Mouse (Mus musculus) forebrain, embryonic 11.5 days (tissue): ENCODE measurements around the gene Gm20388. TPM values are rescaled to one million over a fixed set of nuclear protein-coding genes. Genes with fewer than 3 reads are reported as not detected.
"Not testable (repeated sequence)": the region's sequence is repeated elsewhere in the genome, so short reads cannot be mapped to it uniquely, and the experiment has no call there.

Experiments used
- ATAC-seq: fragments of 200-750 bp; cut with Nextera tagmentation; replicated peaks from 2 replicates; pipeline ENCODE4 v1.8.0; 2017; ENCODE audit warnings: moderate TSS enrichment; ENCODE audit not compliant: low FRiP score
- DNase-seq: peaks from one replicate; pipeline ENCODE4 v3.0.0-alpha.2; 2017; ENCODE audit warnings: low spot score
- H3K27ac ChIP-seq: fragments of 300-500 bp; sonication (generic); 2 replicates; pipeline ENCODE4 v1.5.1; 2014; ENCODE audit warnings: low read depth, low read length
- H3K27me3 ChIP-seq: fragments of 300-500 bp; sonication (generic); 2 replicates; pipeline ENCODE4 v1.6.1; 2014; ENCODE audit warnings: mild to moderate bottlenecking, low read length, mixed read lengths; ENCODE audit not compliant: control insufficient read depth, insufficient read depth
- H3K36me3 ChIP-seq: fragments of 300-500 bp; sonication (generic); 2 replicates; pipeline ENCODE4 v1.6.1; 2014; ENCODE audit warnings: mild to moderate bottlenecking, low read length, moderate library complexity, mixed read lengths; ENCODE audit not compliant: control insufficient read depth, insufficient read depth
- H3K4me1 ChIP-seq: fragments of 300-500 bp; sonication (generic); replicated peaks from 2 replicates; pipeline ENCODE4 v1.6.1; 2014; ENCODE audit warnings: low read length, mixed read lengths; ENCODE audit not compliant: control insufficient read depth, insufficient read depth
- H3K4me2 ChIP-seq: fragments of 300-500 bp; sonication (generic); 2 replicates; pipeline ENCODE4 v1.6.1; 2014; ENCODE audit warnings: low read depth, mild to moderate bottlenecking, low read length, moderate library complexity, mixed read lengths; ENCODE audit not compliant: severe bottlenecking
- H3K4me3 ChIP-seq: fragments of 300-500 bp; sonication (generic); 2 replicates; pipeline ENCODE4 v1.5.1; 2014; ENCODE audit warnings: low read depth, low read length
- H3K9ac ChIP-seq: fragments of 300-500 bp; sonication (generic); 2 replicates; pipeline ENCODE4 v1.6.1; 2014; ENCODE audit warnings: low read length
- H3K9me3 ChIP-seq: fragments of 300-500 bp; sonication (generic); 2 replicates; pipeline ENCODE4 v1.6.1; 2016; ENCODE audit warnings: low read length, mixed read lengths; ENCODE audit not compliant: control insufficient read depth
- WGBS: fragments of 180-500 bp; shearing (Covaris S2); extraction: QIAGEN DNeasy Blood & Tissue Kit; methylation state at CpG from one replicate; pipeline ENCODE4 v1.1.7; 2014; 5-methylcytosine and 5-hydroxymethylcytosine counted together
- polyA plus RNA-seq: library from polyadenylated mRNA; unstranded; fragments of >200 nt; fragmentation: Nextera tagmentation; extraction: Ambion mirVana; gene quantifications from 2 replicates; pipeline ENCODE4 v1.2.1, GENCODE M21; 2014

The Gm20388 gene
- polyA plus RNA-seq, 1 experiment from 2014 or later, result not detected

DNA sequence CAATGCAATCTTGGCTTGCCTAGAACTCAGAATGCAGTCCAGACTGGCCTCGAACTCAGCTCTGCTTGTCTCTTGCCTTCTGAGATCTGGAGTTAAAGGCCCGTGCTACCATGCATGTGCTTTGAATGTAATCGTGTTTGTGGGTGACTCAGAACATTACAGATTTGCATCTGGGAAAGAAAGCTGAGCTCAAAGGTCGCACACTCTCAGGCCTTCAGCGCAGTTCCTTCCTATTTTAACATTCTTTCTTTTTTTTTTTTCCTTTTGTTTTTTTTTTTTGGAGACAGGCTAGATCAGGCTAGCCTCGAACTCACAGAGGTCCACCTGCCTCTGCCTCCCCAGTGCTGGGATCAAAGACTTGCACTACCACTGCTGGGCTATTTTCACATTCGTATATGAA is 3893.9 kb downstream of the Gm20388 start:
- Histone ChIP-seq H3K9me3 (no peaks in the 10 kb centered on the region), H3K4me3 (no peak overlapping the region), H3K36me3 (no peaks in the 10 kb centered on the region), H3K4me1 (peaks cover 10% of the 10 kb centered on the region), H3K9ac (no peak overlapping the region), H3K27ac (no peak overlapping the region), H3K27me3 (no peaks in the 10 kb centered on the region), H3K4me2 (no peak overlapping the region)
- WGBS, result 89% methylated on average over 7 of the region's 7 CpGs
- ATAC-seq (no peak), DNase-seq (no peak)

DNA sequence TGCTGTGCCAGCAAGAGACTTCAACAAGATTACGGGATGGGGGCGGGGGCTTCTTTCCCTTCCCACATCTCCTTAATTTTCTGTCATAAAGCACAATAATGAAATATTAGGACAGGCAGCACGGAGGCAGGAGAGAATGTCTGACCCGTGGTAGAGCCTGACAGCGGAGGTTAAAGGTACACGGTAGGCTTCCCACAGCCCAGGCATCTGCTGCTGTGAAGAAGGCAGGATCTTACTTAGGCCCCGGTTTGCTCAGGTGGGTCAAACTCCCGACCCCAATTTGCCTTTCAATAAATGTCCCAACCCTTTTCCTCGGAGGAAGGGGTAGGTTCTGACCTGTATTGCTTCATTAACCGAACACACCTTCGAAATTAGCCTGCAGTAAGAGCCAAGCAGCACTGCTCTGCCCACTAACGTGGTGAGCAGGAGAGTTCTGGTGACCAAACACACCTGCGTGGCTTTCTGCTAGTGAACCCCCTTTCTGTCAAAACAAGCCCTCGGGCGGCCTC is 3894.6 kb downstream of the Gm20388 start:
- Histone ChIP-seq H3K4me3 (peak overlapping the region; percentile 51), H3K27me3 (no peaks in the 10 kb centered on the region), H3K27ac (no peak overlapping the region), H3K9ac (peak overlapping the region; percentile 47), H3K4me1 (peaks cover 10% of the 10 kb centered on the region), H3K4me2 (peak overlapping the region; percentile 83), H3K9me3 (no peaks in the 10 kb centered on the region), H3K36me3 (no peaks in the 10 kb centered on the region)
- peak; percentile 22; the same call in 1 of the 2 replicates for ATAC-seq
- WGBS, result 13% methylated on average over 15 of the region's 15 CpGs
- no peak for DNase-seq

DNA sequence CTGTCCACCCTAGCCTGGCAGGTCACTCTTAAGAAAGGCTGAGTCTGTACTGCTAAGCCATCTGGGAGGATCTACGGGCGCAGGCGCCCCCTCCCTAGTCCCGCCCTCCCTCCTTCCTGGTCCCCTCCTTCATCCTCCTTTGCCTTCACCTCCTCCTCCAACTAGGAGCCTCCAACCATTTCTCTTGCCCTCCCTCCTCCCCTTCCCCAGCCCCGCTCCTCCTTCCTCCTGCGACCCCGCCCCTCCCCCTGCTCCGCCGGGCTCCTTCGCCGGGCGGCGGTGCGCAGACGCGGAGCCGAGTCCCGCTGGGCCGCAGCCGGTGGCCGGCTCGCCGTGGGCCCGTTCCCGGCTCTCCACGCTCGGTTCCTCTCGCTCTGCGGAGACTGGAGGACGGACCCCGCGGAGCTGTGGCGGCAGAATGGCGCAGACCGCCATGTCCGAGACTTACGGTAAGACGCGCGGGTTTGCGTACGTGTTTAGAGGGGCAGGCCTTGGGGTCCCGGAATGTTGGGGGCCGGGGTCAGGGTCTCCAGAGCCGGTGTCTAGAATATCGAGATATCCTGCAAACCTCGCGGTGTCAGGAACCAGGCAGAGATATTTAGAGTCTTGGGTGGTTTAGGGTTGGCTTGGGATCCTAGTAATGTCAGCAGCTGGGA is 3895.2 kb downstream of the Gm20388 start, which contains the start of gene Rab4a:
Gene Rab4a (plus strand): TSS at position 268 of the 656 bp plus-strand sequence.
- 1% methylated on average over 48 of the region's 48 CpGs for WGBS
- DNase-seq (peak; percentile 94), ATAC-seq (peak; percentile 88)
- Histone ChIP-seq H3K27me3 (no peaks in the 10 kb centered on the region), H3K27ac (peak within 1 kb of the TSS; percentile 57), H3K4me2 (peak within 1 kb of the TSS; percentile 83), H3K4me1 (peaks cover 10% of the 10 kb centered on the region), H3K4me3 (peak within 1 kb of the TSS; percentile 51), H3K36me3 (no peaks in the 10 kb centered on the region), H3K9ac (peak within 1 kb of the TSS; percentile 73), H3K9me3 (no peaks in the 10 kb centered on the region)

DNA sequence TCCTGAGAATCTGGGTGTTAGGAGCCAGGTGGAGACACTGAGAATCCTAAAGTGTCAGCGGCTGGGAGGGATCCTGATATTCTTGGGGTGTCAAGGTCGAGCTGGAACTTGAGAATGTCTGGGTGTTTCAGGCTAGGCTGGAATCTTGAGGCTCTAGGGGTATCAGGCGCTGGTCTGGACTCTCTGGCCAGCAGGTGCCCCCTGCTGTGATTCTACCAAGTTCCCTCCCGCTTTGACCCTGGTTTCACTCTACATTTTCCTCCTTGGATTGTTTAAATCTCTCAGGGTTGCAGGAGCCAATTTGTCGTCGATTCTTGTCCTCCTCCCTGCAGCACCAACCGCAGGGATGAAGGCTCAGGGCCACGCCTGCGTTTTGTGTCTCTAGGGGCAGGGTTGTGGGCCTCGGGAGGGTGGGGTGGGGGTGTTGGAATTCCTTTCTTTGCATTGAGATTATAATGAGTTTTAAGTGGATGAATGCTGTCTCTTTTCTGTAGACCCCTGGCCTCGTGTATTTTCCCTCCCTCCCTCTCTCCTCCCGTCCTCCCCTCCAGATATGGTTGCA is 3895.8 kb downstream of the Gm20388 start:
- ATAC-seq (peak; percentile 29), DNase-seq (peak; percentile 66)
- peaks cover 10% of the 10 kb centered on the region for H3K4me1 ChIP-seq
- no peaks in the 10 kb centered on the region for H3K9me3 ChIP-seq
- H3K36me3 ChIP-seq, result no peaks in the 10 kb centered on the region
- WGBS, result under 1% methylated on average over 12 of the region's 12 CpGs
- no peaks in the 10 kb centered on the region for H3K27me3 ChIP-seq
- peak overlapping the region; percentile 73 for H3K9ac ChIP-seq
- peak overlapping the region; percentile 83 for H3K4me2 ChIP-seq
- peak overlapping the region; percentile 51 for H3K4me3 ChIP-seq
- peak overlapping the region; percentile 57 for H3K27ac ChIP-seq

DNA sequence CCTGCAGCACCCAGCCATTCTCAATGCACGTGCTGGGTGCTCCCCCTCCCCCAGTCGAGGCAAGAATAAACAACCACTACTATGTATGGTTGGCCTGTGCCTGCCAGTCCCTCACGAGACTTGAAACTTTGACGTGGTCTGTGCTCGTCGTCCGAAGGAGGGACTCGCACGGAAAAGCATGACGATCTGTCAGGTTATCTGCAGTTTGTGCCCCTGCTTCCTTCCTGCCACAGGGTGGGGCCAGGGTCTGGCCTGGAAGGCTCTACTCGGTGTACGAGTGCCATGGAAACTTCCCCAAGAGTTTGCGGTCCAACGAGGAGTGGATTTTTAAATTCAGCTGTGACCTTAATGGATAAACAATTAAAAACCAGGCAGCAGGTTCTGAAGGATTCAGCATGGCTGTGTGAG is 3896.4 kb downstream of the Gm20388 start:
- Histone ChIP-seq H3K27ac (no peak overlapping the region), H3K4me2 (peak overlapping the region; percentile 83), H3K4me1 (peaks cover 10% of the 10 kb centered on the region), H3K9ac (peak overlapping the region; percentile 47), H3K9me3 (no peaks in the 10 kb centered on the region), H3K27me3 (no peaks in the 10 kb centered on the region), H3K36me3 (no peaks in the 10 kb centered on the region), H3K4me3 (peak overlapping the region; percentile 51)
- peak; percentile 55 for ATAC-seq
- DNase-seq, result no peak
- 10% methylated on average over 14 of the region's 14 CpGs for WGBS

DNA sequence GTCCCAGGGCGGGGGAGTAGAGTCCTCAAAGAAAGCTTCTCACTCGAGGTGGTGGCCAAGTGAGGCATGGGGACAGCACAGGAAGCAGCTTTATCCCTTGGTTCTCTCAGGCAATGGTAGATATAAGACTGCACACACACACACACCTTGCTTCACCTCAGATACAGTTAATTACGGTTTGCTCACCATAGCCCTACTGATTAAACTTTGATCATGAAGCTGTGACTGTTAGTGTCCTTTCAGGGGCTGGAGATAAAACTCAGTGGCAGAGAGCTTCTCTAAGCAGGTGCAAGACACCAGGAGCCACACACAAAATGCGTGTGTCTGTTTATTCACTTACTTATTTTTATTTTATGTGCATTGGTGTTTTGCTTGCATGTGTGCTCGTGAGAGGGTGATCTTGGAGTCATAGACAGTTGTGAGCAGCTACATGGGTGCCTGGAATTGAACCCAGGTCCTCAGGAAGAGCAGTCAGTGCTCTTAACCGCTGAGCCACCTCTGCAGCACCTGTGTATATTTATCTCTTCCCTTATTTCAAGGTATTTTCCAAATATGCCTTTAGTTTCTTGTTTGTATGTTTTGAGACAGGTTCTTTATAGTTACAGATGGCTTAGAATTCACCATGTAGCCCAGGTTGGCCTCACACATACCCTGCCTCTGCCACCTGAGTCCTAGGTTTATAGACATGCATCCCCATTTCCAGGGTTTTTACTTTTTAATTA is 3897.4 kb downstream of the Gm20388 start:
- no peak for ATAC-seq
- Histone ChIP-seq H3K9ac (peak overlapping the region; percentile 47), H3K4me2 (peak overlapping the region; percentile 83; the same call in 1 of the 2 replicates), H3K27ac (no peak overlapping the region), H3K4me3 (no peak overlapping the region), H3K36me3 (no peaks in the 10 kb centered on the region), H3K9me3 (no peaks in the 10 kb centered on the region), H3K4me1 (peaks cover 10% of the 10 kb centered on the region), H3K27me3 (no peaks in the 10 kb centered on the region)
- DNase-seq, result no peak
- 66% methylated on average over 6 of the region's 6 CpGs for WGBS

DNA sequence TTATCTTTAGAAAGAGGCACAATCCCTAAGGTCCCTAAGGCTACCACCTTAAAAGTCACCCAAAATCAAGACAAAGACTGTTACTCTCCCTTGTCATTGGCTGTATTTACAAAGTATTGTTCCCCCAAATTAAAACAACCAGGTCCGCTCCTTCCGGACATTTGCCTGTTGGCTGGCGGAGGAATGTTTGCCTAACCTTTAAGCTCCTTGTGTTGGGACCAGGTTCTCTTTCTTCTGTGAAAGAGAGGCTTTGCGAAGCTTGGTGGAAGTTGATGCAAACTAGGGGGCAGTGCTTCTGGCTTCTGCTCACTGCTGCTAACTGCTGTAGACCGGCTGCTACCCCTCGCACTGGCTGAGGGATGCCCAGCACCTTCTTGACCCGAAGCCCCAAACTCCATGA is 3898.0 kb downstream of the Gm20388 start:
- Histone ChIP-seq H3K9me3 (no peaks in the 10 kb centered on the region), H3K4me2 (no peak overlapping the region), H3K4me3 (no peak overlapping the region), H3K36me3 (no peaks in the 10 kb centered on the region), H3K4me1 (peaks cover 10% of the 10 kb centered on the region), H3K27ac (no peak overlapping the region), H3K9ac (no peak overlapping the region), H3K27me3 (no peaks in the 10 kb centered on the region)
- WGBS, result 76% methylated on average over 7 of the region's 7 CpGs
- ATAC-seq (no peak), DNase-seq (no peak)

DNA sequence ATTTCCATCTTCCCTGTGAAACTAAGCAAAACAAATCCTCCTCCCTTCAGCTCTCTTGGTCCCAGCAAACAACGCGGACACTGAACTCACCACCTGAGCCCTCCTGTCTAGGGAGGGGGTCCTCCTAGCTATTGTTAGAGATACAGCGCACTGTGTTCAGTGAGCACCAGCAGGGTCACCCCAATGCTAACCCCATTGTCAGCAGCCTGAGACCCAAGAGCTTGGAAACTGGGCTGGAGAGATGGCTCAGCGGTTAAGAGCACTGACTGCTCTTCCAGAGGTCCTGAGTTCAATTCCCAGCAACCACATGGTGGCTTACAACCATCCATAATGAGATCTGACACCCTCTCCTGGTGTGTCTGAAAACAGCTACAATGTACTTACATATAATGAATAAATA is 3898.7 kb downstream of the Gm20388 start:
- not testable (repeated sequence) for H3K27me3 ChIP-seq, H3K9me3 ChIP-seq, ATAC-seq, H3K4me3 ChIP-seq, DNase-seq, H3K4me1 ChIP-seq, H3K9ac ChIP-seq, H3K27ac ChIP-seq, H3K4me2 ChIP-seq, H3K36me3 ChIP-seq
- WGBS, result 92% methylated on average over 4 of the region's 4 CpGs
